Mouse (Mus musculus) brown adipose tissue, adult 24 weeks (tissue): Measurements from ENCODE around the gene Arhgap15. TPM values are rescaled to one million over a fixed set of nuclear protein-coding genes. Genes with fewer than 3 reads are reported as not detected.

Experiments
- H3K27ac ChIP-seq: fragments of 200-500 bp; replicated peaks from 2 replicates; pipeline ENCODE4 v1.5.1; 2012; ENCODE audit warnings: low read depth, mild to moderate bottlenecking, low read length
- H3K4me1 ChIP-seq: fragments of 200-500 bp; 2 replicates; pipeline ENCODE4 v1.6.1; 2012; ENCODE audit warnings: low read length, mixed read lengths; ENCODE audit not compliant: control insufficient read depth, insufficient read depth, insufficient read length
- H3K4me3 ChIP-seq: fragments of 200-500 bp; 2 replicates; pipeline ENCODE4 v1.5.1; 2012; ENCODE audit warnings: low read depth, mild to moderate bottlenecking, low read length, moderate library complexity; ENCODE audit not compliant: insufficient read depth
- polyA plus RNA-seq: library from polyadenylated mRNA; stranded (reverse); fragments of >200 nt; gene quantifications from 2 replicates; pipeline ENCODE4 v1.2.4, GENCODE M21; 2012; ENCODE audit not compliant: missing spikeins, insufficient read depth, insufficient read length

The Arhgap15 gene
- polyA plus RNA-seq, 1 experiment = 0.75 TPM

DNA sequence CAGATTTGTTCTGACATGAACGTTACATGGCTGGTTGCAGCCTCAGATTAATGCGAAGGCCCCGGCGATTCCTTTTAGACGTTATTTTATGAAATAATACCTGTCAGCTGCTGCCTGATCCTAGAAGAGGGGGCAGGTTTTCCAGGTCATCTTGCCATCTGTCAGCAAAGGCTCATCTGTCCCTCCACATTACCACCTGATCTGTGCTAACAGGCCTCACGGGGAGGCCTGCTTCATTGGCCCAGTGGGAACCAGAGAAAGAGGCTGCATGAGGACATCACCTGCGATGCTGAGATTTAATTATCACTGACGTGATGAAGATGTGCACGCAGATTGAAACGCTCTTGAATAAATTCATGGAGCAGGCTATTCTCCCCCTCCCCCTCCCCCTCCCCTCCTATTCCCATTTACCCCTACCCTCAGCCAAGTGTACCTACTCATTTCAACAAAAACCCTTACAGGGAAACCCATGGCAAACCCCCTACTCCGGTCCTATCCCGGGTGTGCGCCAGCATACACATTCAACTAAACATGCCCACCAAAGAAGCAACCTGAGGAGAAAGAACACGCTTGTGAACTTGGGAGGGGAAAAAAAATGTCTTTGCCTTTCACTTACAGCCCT lies 268.9 kb downstream of the Arhgap15 start:
- no peak overlapping the region for H3K4me3 ChIP-seq
- no peak overlapping the region for H3K27ac ChIP-seq
- H3K4me1 ChIP-seq = no peaks in the 10 kb centered on the region

DNA sequence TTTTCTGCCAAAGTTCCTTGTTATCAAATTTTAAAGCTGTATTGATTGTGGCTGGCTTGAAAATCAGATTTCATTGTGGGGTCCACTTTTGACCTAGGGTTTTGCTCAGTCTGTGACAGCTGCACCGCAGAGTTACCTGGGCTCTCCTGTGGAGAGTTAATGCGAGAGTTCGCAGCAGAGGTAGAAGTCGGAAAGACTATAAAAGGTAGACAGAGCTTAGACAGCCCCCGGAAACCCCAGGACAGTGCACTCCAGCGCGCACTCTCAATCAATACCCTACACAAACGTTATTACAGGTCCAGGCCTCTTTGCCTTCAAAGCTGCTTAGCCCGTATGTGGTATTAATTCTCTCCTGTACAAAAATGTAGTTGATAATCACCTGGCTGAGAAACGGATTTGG lies 269.4 kb downstream of the Arhgap15 start:
- H3K27ac ChIP-seq = no peak overlapping the region
- H3K4me1 ChIP-seq = no peaks in the 10 kb centered on the region
- no peak overlapping the region for H3K4me3 ChIP-seq

DNA sequence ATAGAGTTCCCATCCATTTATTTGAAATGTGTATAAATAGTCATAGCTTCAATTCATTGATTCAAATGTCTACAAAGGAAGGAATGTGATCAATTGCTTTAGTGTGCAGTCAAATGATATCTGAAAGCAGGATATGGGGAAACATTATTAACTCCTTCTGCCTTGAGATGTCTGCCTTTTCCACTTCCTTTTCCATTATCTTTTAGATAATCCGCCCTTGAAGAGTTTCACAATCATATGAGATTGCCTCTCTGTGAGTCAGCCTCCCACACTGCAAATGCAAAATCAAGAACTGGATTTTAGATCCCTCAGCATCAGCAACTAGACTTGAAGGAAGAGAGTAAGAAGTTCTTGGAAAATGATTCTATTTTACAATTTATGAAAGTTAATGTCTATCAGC lies 276.1 kb downstream of the Arhgap15 start:
- no peak overlapping the region for H3K4me3 ChIP-seq
- no peaks in the 10 kb centered on the region for H3K4me1 ChIP-seq
- H3K27ac ChIP-seq = no peak overlapping the region

DNA sequence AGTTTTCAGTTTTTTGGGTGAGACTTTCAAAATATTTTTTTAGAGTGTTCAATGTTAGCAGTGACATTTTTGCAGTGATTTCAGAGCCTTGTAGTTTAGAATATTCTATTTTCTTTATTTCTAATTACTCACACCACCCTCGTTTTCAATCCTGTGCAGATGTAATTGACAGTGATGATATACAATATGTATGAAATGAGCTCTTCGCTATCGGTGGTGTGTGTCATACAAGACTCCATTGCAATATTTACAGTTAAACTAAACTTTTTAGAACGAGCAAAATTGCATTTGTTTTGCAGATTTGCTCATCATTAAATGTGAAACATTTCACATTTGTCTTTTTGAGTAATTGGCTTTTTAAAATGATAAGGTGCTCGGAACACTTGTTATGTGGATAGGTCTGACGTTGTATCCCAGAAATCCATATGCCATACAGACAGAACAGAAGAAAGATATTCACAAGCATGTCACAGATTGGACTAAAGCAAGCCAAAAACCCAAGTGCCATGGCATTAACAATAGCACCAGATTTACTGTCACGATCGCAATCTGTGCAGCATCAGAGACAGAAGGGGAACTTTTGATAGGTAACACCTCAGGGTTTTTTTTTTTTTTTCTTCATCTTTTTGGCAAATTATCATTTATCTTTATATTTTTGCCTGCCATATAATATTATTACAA lies 280.6 kb downstream of the Arhgap15 start:
- Histone ChIP-seq H3K4me1 (no peaks in the 10 kb centered on the region), H3K4me3 (no peak overlapping the region), H3K27ac (no peak overlapping the region)

DNA sequence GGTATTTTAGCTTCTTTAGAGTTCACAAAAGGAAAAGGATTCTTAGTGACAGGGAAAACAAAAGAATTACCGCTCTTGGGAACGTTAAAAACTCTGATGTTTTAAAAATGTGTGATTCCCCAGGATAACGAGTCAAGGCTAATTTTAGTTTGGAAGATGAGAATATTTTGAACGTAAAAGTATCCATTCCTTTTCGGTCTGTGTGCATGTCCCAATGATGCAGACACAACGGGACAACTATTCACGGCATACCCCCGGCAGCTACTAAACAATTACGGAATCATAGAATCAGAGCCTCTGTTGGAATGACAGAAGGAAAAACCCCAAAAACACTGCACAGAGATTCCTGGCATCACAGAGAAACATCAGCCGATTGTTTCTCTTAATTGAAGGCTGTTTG lies 281.2 kb downstream of the Arhgap15 start:
- no peak overlapping the region for H3K4me3 ChIP-seq
- no peaks in the 10 kb centered on the region for H3K4me1 ChIP-seq
- no peak overlapping the region for H3K27ac ChIP-seq

DNA sequence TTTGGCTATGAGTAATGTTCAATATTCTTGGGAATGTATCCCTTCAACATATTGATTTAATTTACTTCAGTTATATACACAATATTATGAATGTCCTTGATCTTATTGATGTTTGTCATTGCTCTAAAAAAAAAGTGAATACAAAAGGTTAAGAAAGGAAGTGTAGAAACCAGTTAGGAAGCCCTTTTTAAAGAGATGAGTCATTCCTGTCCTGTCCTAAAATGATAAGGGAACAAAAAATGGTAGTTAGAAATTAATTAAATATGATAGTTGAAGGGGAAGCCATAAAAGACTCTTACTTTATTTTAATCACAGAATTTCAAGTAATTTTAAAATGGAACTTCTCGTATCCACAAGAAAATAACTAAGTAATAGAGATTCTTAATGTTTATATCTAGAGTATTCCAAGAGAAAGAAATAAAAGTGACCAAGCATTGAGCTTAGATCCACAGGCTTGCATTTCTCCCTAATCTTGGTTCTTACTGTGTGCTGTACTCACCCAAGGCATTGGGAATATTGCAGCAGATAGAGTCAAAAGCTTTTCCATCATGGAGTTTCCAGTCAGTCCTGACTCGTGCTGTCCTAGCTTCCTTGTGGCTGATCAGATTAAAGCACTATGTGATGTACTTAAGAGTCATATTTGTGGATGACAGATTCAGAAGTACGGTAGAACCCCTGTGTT lies 291.0 kb downstream of the Arhgap15 start:
- Histone ChIP-seq H3K4me3 (no peak overlapping the region), H3K4me1 (no peaks in the 10 kb centered on the region), H3K27ac (no peak overlapping the region)

DNA sequence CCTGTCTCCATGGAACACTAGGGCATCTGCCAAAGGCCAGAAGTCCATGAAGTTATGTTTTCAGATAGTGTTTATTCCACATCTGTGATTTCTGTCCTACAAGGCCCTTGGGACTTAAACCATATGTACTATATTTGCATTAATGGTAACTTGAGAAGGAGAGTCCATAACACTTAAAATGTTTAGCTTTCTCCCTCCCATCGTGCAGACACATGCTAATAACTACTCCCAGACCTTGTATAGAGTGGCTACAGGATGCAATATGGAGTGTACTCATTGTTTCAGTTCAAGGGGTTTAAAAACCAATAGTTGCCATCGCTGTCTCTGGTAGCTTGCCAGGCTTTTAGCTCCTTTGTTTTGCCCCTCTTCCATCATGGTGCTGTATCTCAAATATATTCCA lies 295.5 kb downstream of the Arhgap15 start:
- Histone ChIP-seq H3K4me1 (no peaks in the 10 kb centered on the region), H3K27ac (no peak overlapping the region), H3K4me3 (no peak overlapping the region)

DNA sequence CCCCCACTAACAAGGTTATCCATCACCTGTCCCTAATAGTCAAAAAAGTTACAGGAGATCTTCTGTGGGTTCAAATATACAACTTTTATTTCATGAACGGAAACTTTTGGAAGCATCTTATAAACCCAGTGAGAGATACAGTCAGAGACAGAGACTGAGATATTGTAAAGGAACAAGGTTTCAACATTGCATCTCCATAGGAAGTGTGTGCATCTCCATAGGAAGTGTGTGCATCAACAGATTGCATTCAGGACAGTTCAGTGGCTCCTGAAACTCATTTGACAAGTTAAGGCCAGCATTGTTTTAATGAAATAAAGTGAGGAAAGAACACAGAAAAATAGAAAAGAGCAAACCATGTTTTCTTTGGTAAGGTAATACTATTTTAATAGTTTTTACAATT lies 296.0 kb downstream of the Arhgap15 start:
- H3K4me3 ChIP-seq = no peak overlapping the region
- no peak overlapping the region for H3K27ac ChIP-seq
- no peaks in the 10 kb centered on the region for H3K4me1 ChIP-seq

DNA sequence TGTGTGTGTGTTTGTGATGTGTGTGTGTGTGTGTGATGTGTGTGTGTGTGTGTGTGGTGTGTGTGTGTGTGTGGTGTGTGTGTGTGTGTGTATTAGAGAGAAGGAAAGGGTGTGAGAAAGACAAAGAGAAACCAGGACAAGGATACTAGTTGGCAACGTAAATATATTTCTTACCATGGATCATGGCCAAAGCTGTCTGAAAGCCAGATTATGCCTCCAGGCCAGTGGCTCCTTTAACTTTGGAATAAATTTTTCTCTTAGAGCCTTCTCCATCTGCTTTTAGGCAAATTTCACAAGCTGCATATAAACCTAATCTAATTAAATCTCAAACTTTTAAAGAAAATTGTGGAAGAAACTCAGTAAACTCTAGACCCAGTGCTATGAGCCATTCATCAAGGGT lies 296.6 kb downstream of the Arhgap15 start:
- H3K4me3 ChIP-seq = no peak overlapping the region
- no peaks in the 10 kb centered on the region for H3K4me1 ChIP-seq
- no peak overlapping the region for H3K27ac ChIP-seq

DNA sequence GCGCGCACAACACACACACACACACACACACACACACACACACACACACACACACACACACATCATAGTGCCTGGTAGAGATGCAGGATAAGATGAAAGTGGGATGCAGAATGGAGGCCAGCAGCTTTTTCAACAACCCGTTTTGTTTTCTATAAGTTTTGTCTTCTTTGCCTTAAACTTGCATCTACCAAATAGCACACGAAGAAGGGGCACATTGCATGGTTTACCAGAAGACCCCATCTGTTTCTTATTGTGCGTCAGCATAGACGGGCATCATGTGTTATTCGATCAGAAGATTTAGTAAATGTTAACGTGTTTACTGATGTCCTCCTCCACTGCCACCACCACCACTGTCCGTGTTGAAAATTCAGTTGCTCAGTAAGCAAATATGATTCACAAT lies 311.7 kb downstream of the Arhgap15 start:
- no peak overlapping the region for H3K27ac ChIP-seq
- no peak overlapping the region for H3K4me3 ChIP-seq
- no peaks in the 10 kb centered on the region for H3K4me1 ChIP-seq

DNA sequence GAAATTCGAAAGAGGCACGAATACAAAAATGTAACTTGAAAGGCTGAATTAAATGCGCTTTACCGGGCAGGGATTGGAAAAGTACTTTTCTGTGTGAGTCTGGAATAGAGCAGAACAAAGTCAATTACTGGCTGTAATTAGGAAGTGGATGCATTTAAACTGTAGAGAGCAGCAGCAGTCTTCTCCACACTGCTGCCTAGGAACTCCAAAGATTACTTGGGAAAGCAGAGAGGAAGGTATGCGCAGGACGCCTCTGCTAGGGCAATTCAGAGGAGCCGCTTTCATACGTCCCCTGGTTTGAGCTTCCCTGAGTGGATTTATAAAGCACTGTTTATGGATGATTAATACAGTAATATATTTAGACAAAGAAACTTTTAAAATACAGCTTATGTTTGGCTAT lies 312.1 kb downstream of the Arhgap15 start:
- no peak overlapping the region for H3K4me3 ChIP-seq
- no peaks in the 10 kb centered on the region for H3K4me1 ChIP-seq
- H3K27ac ChIP-seq = no peak overlapping the region

DNA sequence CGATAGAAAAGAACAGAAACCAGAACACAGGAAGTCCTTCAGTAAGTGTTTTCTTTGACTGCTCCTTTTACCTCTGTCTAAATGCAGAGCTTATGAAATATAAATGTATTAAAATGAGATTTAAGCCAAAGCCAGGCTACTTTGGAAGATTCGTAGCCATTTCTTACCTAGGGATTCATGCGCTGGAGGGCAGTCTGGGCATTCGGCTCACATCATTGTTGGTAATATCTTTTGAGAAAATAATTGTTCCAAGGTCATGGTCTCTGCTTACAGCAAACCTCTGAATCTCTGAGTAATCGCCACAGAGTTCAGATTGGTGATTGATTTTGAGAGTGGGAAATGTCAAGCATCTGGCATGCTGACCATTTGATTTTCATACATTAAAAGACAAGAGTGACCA lies 316.4 kb downstream of the Arhgap15 start:
- no peaks in the 10 kb centered on the region; the same call in 1 of the 2 replicates for H3K4me1 ChIP-seq
- H3K27ac ChIP-seq = no peak overlapping the region
- no peak overlapping the region for H3K4me3 ChIP-seq

DNA sequence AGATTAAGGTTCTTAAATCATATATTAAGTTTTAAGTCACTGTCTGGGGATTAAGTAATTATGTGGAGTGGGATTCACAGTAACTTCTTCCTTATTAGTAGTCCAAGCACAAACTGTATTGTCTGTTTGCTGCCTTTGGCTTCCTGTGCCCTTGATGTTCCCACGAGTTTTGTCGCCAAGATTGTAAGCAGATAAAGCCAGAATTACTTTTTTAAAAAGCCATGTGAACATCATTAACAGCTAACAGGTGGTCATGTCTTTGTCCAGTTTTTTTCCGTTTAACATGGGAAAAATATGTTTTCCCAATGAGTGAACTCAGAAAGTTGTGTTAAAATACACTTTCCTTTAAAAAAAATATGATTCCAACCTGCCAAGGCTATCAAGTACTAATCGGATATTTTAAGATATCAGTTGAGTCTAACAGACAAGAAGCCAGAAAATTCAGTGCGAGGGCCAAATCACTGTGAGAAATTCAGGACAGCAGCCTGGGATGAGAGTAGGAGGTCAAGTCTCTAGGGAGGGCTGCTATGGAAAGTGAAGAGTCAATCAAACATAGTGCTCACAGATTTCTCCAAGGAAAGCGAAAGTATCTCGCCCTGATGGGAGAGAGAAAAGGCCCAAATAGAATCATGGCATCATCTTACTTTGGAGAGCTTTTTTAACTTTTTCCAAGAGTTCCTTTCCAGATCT lies 319.7 kb downstream of the Arhgap15 start:
- no peak overlapping the region for H3K27ac ChIP-seq
- H3K4me3 ChIP-seq = no peak overlapping the region
- H3K4me1 ChIP-seq = no peaks in the 10 kb centered on the region; the same call in 1 of the 2 replicates

DNA sequence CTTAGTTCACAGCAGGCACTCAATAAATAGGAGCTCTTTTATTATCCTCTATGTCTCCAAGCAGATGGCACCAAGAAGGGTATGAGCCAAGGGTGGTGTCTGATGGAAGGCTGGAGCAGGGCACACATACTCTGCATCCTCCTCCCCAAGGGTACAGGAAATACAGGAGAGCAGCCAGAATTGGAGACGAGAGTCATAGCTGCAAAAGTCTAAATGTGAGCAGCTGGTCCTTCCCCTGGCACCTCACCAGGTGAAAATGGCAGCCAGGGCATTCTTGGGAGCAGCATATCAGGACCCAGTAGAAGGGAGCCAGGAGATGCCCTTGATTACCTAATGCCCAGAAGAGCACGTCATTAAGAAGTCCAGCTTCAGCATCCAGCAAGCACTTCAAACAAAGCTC lies 320.3 kb downstream of the Arhgap15 start:
- Histone ChIP-seq H3K27ac (0 out of 2 replicates have a peak overlapping the region, but pooled peaks have one; percentile 2), H3K4me1 (no peaks in the 10 kb centered on the region; the same call in 1 of the 2 replicates)

DNA sequence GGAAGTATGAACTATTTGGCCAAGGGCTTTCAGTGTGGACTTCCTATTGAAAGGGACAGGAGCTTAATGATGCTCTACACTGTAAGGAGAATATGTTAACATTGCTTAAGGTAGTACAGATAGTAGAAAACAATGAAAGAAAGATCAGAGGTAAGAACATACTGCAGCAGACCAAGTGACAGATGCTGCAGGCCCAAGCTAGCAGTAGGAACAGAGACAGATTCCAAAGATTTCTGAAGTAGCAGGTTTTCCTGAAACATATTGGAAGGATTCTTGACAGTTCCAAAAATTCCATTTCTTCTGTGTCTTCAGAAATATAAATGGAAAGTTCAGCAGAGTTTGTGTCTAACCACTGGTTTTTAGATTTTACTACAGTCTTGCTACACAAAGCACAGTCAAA lies 327.9 kb downstream of the Arhgap15 start:
- no peak overlapping the region for H3K4me3 ChIP-seq
- H3K4me1 ChIP-seq = no peaks in the 10 kb centered on the region
- H3K27ac ChIP-seq = no peak overlapping the region

More for the DNA sequence above, 320.3 kb downstream of the Arhgap15 start:
- no peak overlapping the region for H3K4me3 ChIP-seq
